Mouse (Mus musculus) gastrocnemius, adult 8-10 months (tissue): ENCODE results near the gene Daam1. TPM values are rescaled to one million over a fixed set of nuclear protein-coding genes. Genes with fewer than 3 reads are reported as not detected.

ENCODE experiments used
- DNase-seq, 2 experiments: peaks; one replicate each; pipeline ENCODE4 v3.0.0; 2022; ENCODE audit warnings: low spot score in 2 of 2
- total RNA-seq, 4 experiments: library from RNA; stranded (reverse); gene quantifications; 2 replicates each; pipeline ENCODE4 v1.2.4; 2022

Daam1 gene
- total RNA-seq, 4 experiments from 2014 or later = 7.7 to 10.4 (median 8.8) TPM

DNA sequence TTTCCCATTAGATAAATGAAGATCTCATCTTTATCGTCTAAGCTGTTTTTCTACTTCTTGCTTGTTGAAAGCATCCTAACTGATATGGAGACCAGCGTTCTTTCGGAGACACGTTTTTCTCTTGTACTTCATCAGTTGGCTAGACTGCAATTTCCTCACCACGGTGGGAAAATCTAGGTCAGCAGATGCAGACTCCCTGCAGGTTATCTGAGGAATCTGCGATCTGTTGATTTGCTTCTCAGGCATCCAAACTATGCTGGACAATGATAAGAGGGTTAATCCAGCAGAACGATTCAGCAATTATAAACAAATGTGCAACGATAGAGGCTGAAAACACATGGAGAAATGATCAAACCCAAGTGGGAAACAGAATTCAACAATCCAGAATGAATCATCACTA, 208.6 kb downstream of the Daam1 start:
- DNase-seq = no peak

DNA sequence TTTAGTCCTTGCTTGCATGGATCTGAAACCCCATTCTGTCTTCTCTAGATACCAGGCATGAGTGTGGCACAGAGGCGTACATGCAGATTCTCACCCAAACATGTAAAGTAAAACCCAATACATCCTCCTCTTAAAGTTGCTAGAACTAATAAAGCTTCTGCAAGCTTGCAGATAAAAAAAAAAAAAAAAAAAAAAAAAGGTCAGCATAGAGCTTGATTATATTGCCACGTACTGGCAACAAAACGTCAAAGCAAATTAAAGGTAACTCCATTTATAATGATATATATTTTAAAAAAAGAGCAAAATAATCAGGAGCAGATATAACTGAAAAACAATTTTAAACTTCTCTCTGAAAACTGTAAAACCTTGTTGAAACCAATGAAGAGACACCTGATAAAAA, 210.4 kb downstream of the Daam1 start:
- DNase-seq = no peak

Other genes with a start within 250 kb of the Daam1 start
- under 1 TPM; 0.07 to 0.19 (median 0.11) TPM for gene Gpr135, start 240.0 kb downstream of the Daam1 start, total RNA-seq